Mouse (Mus musculus): Measurements from ENCODE around the gene Thap2. TPM values are rescaled to one million over a fixed set of nuclear protein-coding genes. Genes with fewer than 3 reads are reported as not detected.

Thap2 gene
- polyA plus RNA-seq, 1 experiment from 2014 or later = 16.2 TPM

- TF ChIP-seq CTCF (IDR thresholded peaks at IDR 0.05) (no peak), EP300 (IDR thresholded peaks at IDR 0.05) (no peak)
- Histone ChIP-seq H3K4me1 (ENCODE audit: insufficient read depth, low read depth, low read length) (no peaks in the 10 kb centered on the region), H3K4me3 (ENCODE audit: low read depth, low read length) (peak overlapping the region; percentile 92; the same call in 1 of the 2 replicates), H3K9me3 (ENCODE audit: low read length) (no peaks in the 10 kb centered on the region), H3K27ac (ENCODE audit: low read length) (peak overlapping the region; percentile 33), H3K27me3 (replicated peaks; ENCODE audit: insufficient read depth, low read length) (no peaks in the 10 kb centered on the region), H3K9ac (replicated peaks; ENCODE audit: low read depth) (0 out of 2 replicates have a peak overlapping the region, but pooled peaks have one; percentile 1), H3K36me3 (ENCODE audit: insufficient read depth, low read length) (no peaks in the 10 kb centered on the region), H3K4me2 (replicated peaks; ENCODE audit: low read depth, low read length) (peak overlapping the region; percentile 57)
- DNase-seq (ENCODE audit: low spot score) (no peak), ATAC-seq (no peak)
- 27% methylated on average over 12 of the region's 12 CpGs for WGBS
These were observed 1.2 kb downstream of the Thap2 start for GRCm38 (mm10) chr10:115382846-115383643.

DNA sequence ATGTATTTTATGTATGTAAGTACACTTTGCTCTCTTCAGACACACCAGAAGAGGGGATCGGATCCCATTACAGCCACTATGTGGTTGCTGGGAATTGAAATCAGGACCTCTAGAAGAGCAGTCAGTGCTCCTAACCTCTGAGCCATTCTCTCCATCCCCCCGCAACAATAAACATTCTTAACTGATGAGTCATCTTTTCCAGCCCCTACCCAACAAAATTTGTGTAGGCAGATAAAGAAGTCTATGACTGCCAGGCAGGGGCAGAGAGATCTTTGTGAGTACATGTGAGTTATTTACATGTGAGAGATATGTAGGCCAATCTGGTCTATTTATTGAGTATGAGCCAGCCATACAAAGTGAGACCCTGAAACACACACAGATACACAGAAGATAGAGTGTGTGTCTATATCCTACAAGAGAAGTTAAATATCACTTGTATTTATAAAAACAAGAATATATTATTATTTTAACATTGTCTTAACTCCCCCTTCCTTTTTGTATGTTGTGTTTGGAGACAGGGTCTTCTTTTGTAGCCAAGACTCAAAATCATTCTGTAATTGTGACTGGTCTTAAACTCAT lies 2.6 kb downstream of the Thap2 start:
- H3K27ac ChIP-seq (ENCODE audit: low read length) = no peak overlapping the region
- WGBS = 62% methylated on average over 2 of the region's 2 CpGs
- no peaks in the 10 kb centered on the region for H3K27me3 ChIP-seq (replicated peaks; ENCODE audit: insufficient read depth, low read length)
- no peak for ATAC-seq
- TF ChIP-seq EP300 (IDR thresholded peaks at IDR 0.05) (no peak), CTCF (IDR thresholded peaks at IDR 0.05) (no peak)
- no peak overlapping the region for H3K9ac ChIP-seq (replicated peaks; ENCODE audit: low read depth)
- no peaks in the 10 kb centered on the region for H3K36me3 ChIP-seq (ENCODE audit: insufficient read depth, low read length)
- DNase-seq (ENCODE audit: low spot score) = no peak
- no peak overlapping the region for H3K4me2 ChIP-seq (replicated peaks; ENCODE audit: low read depth, low read length)
- no peaks in the 10 kb centered on the region for H3K4me1 ChIP-seq (ENCODE audit: insufficient read depth, low read depth, low read length)
- H3K9me3 ChIP-seq (ENCODE audit: low read length) = no peaks in the 10 kb centered on the region
- H3K4me3 ChIP-seq (ENCODE audit: low read depth, low read length) = no peak overlapping the region

DNA sequence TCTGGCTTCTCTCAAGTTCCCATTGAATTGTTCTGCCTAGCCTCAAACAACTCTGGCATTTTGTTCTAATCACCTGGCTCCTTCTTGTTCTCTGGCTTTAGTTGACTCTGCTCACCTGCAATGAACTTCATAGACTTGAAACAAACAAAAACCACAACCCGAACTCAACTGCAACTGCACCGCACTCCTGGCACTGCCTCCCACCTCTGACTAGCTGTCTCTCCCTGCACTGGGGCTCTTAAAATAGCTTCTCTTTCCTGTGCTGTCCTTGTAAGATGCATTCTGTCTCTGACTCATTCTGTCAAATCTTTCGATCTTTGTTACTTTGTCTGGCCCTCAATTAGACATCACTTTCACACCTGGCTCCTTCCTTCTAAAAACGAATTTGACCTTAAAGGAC lies 21.1 kb downstream of the Thap2 start:
- Histone ChIP-seq H3K27ac (ENCODE audit: low read length) (peak overlapping the region; percentile 93), H3K4me2 (replicated peaks; ENCODE audit: low read depth, low read length) (peak overlapping the region; percentile 64), H3K36me3 (ENCODE audit: insufficient read depth, low read length) (no peaks in the 10 kb centered on the region), H3K9me3 (ENCODE audit: low read length) (no peaks in the 10 kb centered on the region), H3K9ac (replicated peaks; ENCODE audit: low read depth) (no peak overlapping the region), H3K4me3 (ENCODE audit: low read depth, low read length) (peak overlapping the region; percentile 51; the same call in 1 of the 2 replicates), H3K27me3 (replicated peaks; ENCODE audit: insufficient read depth, low read length) (no peaks in the 10 kb centered on the region), H3K4me1 (ENCODE audit: insufficient read depth, low read depth, low read length) (no peaks in the 10 kb centered on the region; the same call in 1 of the 2 replicates)
- ATAC-seq (no peak), DNase-seq (ENCODE audit: low spot score) (no peak)
- TF ChIP-seq EP300 (IDR thresholded peaks at IDR 0.05) (no peak), CTCF (IDR thresholded peaks at IDR 0.05) (no peak)
- 76% methylated on average over 4 of the region's 4 CpGs for WGBS

DNA sequence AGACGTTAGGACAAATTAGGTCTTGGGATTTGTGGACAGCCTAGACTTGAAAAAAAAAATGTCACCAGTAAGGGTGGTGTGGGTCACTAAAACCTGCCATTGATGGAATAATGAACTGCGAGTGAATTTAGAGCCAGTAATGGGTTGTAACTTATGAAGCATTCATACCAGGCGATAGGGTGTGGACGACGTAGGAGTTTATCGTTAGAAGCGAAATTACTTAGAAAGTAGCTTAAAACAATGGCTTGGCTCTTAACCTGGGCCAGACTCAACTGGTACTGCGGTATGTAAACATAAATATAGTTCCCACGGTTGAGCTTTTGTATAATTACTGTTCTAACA lies 21.6 kb downstream of the Thap2 start:
- TF ChIP-seq EP300 (IDR thresholded peaks at IDR 0.05) (no peak), CTCF (IDR thresholded peaks at IDR 0.05) (no peak)
- Histone ChIP-seq H3K36me3 (ENCODE audit: insufficient read depth, low read length) (no peaks in the 10 kb centered on the region), H3K27me3 (replicated peaks; ENCODE audit: insufficient read depth, low read length) (no peaks in the 10 kb centered on the region), H3K9ac (replicated peaks; ENCODE audit: low read depth) (peak overlapping the region; percentile 37), H3K27ac (ENCODE audit: low read length) (peak overlapping the region; percentile 93), H3K4me3 (ENCODE audit: low read depth, low read length) (peak overlapping the region; percentile 51), H3K4me1 (ENCODE audit: insufficient read depth, low read depth, low read length) (no peaks in the 10 kb centered on the region; the same call in 1 of the 2 replicates), H3K4me2 (replicated peaks; ENCODE audit: low read depth, low read length) (peak overlapping the region; percentile 64), H3K9me3 (ENCODE audit: low read length) (no peaks in the 10 kb centered on the region)
- peak; percentile 14 for ATAC-seq
- DNase-seq (ENCODE audit: low spot score) = no peak
- 2% methylated on average over 9 of the region's 9 CpGs for WGBS

DNA sequence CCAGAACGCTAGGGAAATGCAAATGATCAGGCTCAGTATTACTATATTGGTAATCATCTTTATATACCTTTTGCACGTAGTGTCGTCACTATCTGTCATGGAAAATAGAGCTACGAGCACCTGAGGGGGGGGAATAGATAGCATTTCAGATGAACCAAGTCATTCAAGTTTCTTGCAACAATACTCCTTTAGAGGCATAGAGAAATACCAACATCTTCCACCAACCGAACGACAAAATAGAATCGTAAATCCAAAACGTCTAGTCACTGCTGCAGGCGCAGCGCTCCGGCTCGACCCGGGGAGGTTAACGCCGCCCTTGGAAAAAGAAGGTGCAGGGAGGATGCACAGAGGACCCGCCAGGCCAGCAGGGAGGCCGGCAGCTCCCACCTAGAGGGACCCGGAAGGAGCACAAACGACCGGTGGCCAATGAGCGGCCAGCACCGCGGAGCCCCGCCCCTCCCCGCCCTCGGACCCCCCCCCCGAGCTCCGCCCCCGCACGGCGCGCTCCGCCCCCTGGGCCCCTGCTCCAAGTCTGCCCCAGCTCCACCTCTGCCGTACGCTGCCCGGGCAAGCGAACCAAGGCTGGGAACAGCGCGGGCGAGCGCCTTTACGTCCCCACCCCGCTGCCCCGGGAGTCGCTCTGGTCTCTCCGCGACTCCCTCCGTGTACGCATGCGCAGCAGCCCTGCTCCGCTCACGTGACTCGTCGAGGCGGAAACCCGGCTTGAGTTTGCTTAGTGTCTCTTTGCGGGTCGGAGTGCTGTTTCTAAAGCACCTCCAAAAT lies 22.2 kb downstream of the Thap2 start, which contains the start of gene Tmem19:
TSS of gene Tmem19 (minus strand) at position 662 of the 783 bp plus-strand sequence.
- Histone ChIP-seq H3K4me3 (ENCODE audit: low read depth, low read length) (peak within 1 kb of the TSS; percentile 51), H3K4me2 (replicated peaks; ENCODE audit: low read depth, low read length) (peak within 1 kb of the TSS; percentile 64), H3K4me1 (ENCODE audit: insufficient read depth, low read depth, low read length) (no peaks in the 10 kb centered on the region; the same call in 1 of the 2 replicates), H3K27me3 (replicated peaks; ENCODE audit: insufficient read depth, low read length) (no peaks in the 10 kb centered on the region), H3K27ac (ENCODE audit: low read length) (peak within 1 kb of the TSS; percentile 93), H3K36me3 (ENCODE audit: insufficient read depth, low read length) (0 out of 2 replicates have a peak, but pooled peaks cover 1% of the 10 kb centered on the region), H3K9me3 (ENCODE audit: low read length) (no peaks in the 10 kb centered on the region), H3K9ac (replicated peaks; ENCODE audit: low read depth) (peak within 1 kb of the TSS; percentile 37)
- ATAC-seq (peak; percentile 100), DNase-seq (ENCODE audit: low spot score) (peak; percentile 99)
- TF ChIP-seq CTCF (IDR thresholded peaks at IDR 0.05) (peak; percentile 20; the same call in 1 of the 2 replicates), EP300 (IDR thresholded peaks at IDR 0.05) (no peak)
- under 1% methylated on average over 39 of the region's 58 CpGs for whole genome bisulfite sequencing

DNA sequence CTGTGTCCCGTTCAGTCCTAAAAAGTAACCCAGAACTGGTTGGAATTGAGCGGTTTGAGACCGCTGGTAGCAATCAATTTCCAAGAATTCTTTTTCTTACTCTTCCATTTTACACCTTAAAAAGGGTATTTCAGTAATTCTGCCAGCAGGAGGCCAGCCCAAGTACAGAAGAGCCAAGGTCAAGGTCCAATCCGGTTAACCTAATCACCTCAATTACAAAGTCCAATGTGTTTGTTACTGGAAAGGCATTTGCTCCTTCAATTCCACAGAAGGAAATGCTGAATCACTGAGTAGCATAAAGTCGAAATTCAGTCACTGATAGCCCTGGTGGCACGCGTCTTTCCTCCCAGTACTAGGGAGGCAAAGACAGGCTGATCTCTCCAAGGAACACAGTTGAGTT lies 25.2 kb downstream of the Thap2 start:
- ATAC-seq = no peak
- H3K36me3 ChIP-seq (ENCODE audit: insufficient read depth, low read length) = peaks cover 10% of the 10 kb centered on the region; the same call in 1 of the 2 replicates
- WGBS = 86% methylated on average over 7 of the region's 7 CpGs

More for the DNA sequence above, 25.2 kb downstream of the Thap2 start:
- Histone ChIP-seq H3K4me3 (ENCODE audit: low read depth, low read length) (no peak overlapping the region), H3K4me1 (ENCODE audit: insufficient read depth, low read depth, low read length) (no peaks in the 10 kb centered on the region; the same call in 1 of the 2 replicates), H3K4me2 (replicated peaks; ENCODE audit: low read depth, low read length) (no peak overlapping the region), H3K27me3 (replicated peaks; ENCODE audit: insufficient read depth, low read length) (no peaks in the 10 kb centered on the region), H3K9ac (replicated peaks; ENCODE audit: low read depth) (no peak overlapping the region), H3K9me3 (ENCODE audit: low read length) (no peaks in the 10 kb centered on the region), H3K27ac (ENCODE audit: low read length) (no peak overlapping the region)
- DNase-seq (ENCODE audit: low spot score) = no peak
- no peak for TF ChIP-seq CTCF (IDR thresholded peaks at IDR 0.05)
- no peak for TF ChIP-seq EP300 (IDR thresholded peaks at IDR 0.05)

Data from lung, postnatal 0 days (tissue).